ENCODE assay signal across 9 mouse cellular contexts in genomic region chr5:115278785-115279184, GRCm38 (mm10).
"Had no signal": no experiment of that assay in that cellular context is flagged by ENCODE, and none has a peak within 500 bp of the region (broad histone marks: within the 10 kb centered on the region; RNA-seq: fewer than 3 reads in every experiment).

No protein-coding gene starts in this region.

- H3K36me3 ChIP-seq: intestine, embryonic 15.5 days had no signal

- H3K27me3 ChIP-seq: heart, embryonic 12.5 days; hindbrain, embryonic 12.5 days; hindbrain, embryonic 15.5 days; intestine, embryonic 15.5 days; limb, embryonic 12.5 days had no signal

- H3K9me3 ChIP-seq: heart, embryonic 10.5 days; hindbrain, embryonic 10.5 days; hindbrain, embryonic 12.5 days; hindbrain, embryonic 15.5 days; intestine, embryonic 15.5 days; limb, embryonic 10.5 days; limb, embryonic 12.5 days had no signal

- H3K27ac ChIP-seq: intestine, embryonic 15.5 days; left cerebral cortex, adult 2 months; limb, embryonic 12.5 days had no signal
